Mouse (Mus musculus) bone marrow, adult 2 months (tissue): Measurements from ENCODE around the gene Eif2d.

Source experiments
- CTCF ChIP-seq: fragments of 200-500 bp; IDR thresholded peaks from 2 replicates; pipeline ENCODE4 v1.5.1; 2011; ENCODE audit warnings: low read length, control low read depth; ENCODE audit not compliant: control insufficient read depth, insufficient read depth
- POLR2A ChIP-seq: fragments of 200-500 bp; IDR thresholded peaks from 2 replicates; pipeline ENCODE4 v1.6.1; 2011; ENCODE audit warnings: low read depth, mild to moderate bottlenecking, control low read depth, low read length, borderline replicate concordance; ENCODE audit not compliant: control insufficient read depth

DNA sequence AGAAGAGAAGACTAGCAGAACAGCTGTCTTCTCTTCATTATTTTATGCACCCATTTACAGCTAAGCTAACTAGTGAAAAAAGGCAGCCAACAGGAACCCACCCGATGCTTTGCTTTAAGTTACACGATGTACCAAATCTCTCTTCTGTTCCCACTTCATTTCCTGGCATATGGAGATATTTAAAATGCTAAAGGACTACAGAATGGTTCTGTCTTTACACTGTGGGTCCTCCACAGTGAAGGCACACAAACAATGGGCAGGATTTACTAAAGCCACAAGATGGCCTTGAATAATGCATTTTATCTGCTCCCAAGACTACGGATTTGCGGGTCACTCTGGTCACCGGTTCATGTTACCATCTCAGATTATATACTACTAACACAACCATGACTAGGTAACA, 15.9 kb upstream of the Eif2d start:
- TF ChIP-seq CTCF (no peak), POLR2A (no peak)
